Mouse (Mus musculus) c-Kit-negative CD71-positive TER-119-positive erythroid progenitor cells, embryonic 14.5 days (primary cell): ENCODE data around the gene Cdk14.
"Not testable (repeated sequence)": the region's sequence is repeated elsewhere in the genome, so short reads cannot be mapped to it uniquely, and the experiment has no call there.

Experiments
- DNase-seq: peaks from one replicate; pipeline ENCODE4 v3.0.0-alpha.2; 2013; ENCODE audit warnings: low read depth, low spot score

Gene Cdk14

GRCm38 (mm10) chr5:5367550-5367949 is 52.6 kb downstream of the Cdk14 start:
- no peak for DNase-seq

- no peak for DNase-seq
Measured at GRCm38 (mm10) chr5:5365285-5366076, 54.6 kb downstream of the Cdk14 start.

DNA sequence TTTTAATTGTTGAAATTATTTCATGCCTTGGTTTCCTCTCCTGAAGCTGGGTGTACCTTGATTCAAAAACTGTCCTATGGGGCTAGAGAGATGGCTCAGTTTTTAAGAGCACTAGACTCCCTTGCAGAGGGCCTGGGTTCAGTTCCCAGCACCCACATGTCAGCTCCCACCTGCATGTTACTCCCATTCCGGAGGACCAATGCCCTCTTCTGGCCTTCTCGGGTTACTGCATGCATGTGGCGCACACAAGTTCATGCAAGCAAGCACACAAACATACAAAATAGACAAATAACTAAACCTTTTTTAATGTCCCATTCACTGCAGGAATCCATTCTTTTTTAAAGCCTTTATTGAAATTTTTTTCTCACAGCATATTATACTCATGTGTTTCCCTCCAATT is 58.4 kb downstream of the Cdk14 start:
- no peak for DNase-seq

GRCm38 (mm10) chr5:5360338-5360737 is 59.8 kb downstream of the Cdk14 start:
- no peak for DNase-seq

DNA sequence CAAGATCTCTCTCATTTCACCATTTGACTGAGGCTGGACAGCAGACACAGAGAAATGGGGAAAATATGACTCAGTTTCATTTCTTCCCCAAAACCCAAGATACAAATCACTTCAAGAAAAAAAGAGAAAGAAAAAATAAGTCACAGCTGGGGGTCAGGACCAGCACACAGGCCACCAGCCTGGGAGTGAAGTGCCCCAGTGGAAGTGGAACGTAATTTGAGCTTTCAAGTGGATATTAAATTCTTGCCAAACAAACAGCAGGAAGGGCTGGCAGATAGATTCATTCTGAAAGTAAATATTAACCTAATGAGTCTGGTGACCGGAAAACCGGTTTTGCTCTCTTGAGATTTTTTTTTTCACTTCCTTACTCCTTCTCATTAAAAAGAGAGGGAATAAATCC is 60.2 kb downstream of the Cdk14 start:
- DNase-seq = no peak

- no peak for DNase-seq
Measured at GRCm38 (mm10) chr5:5359370-5359769, 60.7 kb downstream of the Cdk14 start.

GRCm38 (mm10) chr5:5358019-5358717 is 61.9 kb downstream of the Cdk14 start:
- no peak for DNase-seq

GRCm38 (mm10) chr5:5354684-5355368 is 65.3 kb downstream of the Cdk14 start:
- no peak for DNase-seq

DNA sequence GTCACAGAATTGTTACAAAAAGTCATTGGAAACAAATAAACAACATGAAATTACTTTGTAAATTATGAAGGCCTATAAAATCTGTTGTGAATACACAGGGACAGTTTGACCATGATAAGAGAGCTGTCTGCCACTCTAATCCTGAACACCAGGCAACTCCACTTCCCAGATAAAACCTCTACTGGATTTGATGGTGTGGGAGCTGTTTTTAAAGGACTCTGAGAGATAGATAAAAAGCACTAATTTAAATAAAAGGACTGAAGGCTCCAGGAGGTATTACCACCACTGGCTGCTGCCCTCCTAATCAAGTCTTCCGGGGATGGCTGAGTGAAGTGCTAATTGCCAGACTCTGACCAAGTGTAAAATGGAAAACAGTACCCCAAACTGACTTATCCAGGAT is 66.2 kb downstream of the Cdk14 start:
- no peak for DNase-seq

GRCm38 (mm10) chr5:5344646-5345045 is 75.5 kb downstream of the Cdk14 start:
- no peak for DNase-seq

DNA sequence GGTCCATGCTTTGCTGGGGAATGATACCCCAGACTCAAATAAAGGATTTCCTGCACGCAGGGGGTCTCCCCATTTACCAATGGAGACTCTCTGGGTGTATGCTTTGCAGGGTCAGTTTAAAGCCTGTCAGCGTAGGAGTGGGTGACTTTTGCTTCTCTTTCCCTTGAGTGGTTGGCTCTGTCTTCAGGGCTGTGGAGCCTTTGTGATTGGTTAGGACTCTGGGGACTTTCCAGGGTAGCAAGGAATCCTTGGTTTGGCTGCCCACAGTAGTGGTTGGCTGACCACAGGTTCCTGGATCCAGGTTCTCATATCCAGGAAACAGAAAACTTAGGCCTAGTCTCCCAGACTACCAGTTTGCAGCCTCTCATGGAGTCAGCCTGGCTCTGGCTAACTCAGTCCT is 76.4 kb downstream of the Cdk14 start:
- DNase-seq = no peak

GRCm38 (mm10) chr5:5343267-5343666 is 76.8 kb downstream of the Cdk14 start:
- no peak for DNase-seq

DNA sequence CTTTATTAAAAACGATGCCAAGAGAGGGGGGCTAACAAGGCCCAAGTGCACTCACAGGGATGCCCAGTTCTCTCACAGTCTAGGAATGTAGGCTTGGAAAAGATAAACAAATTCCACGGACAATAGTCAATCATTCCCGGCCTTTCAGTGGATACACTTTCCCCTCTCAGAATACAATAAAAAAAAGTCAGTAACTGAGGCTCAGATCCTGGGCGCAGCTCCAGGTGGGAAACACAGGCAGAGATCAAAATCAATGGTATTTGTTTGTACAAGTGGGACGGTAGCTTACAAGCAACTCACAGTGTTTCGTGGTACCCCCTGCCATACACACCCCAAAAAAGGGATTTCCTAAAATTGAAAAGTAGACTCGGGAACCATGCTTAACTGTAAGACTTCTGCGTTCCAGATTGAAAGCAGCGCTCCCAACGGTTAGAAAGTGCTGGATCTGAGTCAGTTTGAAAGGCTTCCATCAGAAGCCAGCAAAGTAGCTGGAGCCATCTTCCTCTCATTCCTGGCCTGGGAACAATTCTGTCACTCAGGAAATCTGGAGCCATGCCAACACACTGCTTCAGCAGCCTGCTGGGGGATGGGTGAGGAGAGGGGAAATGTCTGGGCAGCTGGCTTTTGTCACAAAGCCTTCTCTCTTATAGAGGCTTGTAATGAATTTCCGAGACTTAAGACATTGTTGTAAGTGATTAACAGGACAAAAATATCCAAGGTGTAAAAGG is 77.5 kb downstream of the Cdk14 start:
- DNase-seq = no peak

DNA sequence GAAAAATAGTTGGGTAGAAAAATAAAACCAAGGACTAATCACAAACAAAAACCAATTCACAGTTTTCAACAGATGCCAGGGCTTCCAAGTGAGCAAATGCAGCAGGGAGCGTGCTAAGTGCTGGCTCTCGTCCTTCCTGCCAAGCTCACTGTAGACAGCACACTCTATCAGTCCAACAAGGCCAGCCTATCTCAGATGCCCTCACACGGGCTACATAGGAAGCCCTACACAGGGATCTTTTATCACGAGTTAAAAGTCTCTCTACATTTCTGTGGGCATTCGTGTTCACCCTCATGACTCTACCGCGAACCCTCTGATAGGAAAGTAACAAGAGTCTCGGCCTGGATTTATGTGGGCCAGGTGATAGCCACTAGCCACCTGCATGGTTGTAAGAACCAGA is 78.5 kb downstream of the Cdk14 start:
- DNase-seq = no peak

DNA sequence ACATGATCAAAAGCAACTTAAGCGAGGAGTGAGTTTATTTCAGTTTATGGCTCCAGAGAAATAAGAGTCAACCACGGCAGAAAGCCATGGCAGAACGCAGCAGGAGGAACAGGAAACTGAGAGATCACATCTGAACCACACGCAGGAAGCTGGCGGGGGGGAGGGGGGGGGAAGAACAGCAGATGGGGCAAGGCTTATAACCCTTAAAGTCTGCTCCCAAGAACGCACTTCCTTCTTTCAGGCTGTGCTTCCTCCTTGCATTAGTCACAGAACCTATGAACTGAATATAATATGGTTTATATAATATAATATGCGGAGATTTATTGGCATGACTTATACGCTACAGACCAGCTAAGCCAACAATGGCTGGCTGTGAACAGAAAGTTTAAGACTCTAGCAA is 86.2 kb downstream of the Cdk14 start:
- DNase-seq = no peak

GRCm38 (mm10) chr5:5330926-5331460 is 89.1 kb downstream of the Cdk14 start:
- no peak for DNase-seq

GRCm38 (mm10) chr5:5329018-5329417 is 91.1 kb downstream of the Cdk14 start:
- DNase-seq = not testable (repeated sequence)

DNA sequence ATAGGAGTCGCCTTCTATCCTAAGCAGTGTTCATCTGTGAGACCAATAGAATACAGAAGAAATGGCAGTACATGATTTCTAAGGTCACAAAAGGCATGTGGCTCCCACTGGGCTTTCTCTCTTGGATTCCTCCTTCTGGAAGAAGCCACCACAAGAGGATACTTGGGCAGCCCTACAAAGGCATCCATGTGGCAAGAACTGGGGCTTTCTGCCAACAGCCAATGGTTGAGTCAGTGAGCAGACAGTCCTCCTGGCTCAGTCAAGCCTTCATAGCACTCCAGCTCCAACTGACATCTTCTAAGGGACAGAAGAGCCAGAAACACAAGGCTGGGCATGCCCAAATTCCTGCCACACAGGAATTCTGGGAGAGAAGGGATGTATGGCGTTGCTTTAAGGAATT is 93.4 kb downstream of the Cdk14 start:
- DNase-seq = no peak

- no peak for DNase-seq
Measured at GRCm38 (mm10) chr5:5322699-5323098, 97.4 kb downstream of the Cdk14 start.

DNA sequence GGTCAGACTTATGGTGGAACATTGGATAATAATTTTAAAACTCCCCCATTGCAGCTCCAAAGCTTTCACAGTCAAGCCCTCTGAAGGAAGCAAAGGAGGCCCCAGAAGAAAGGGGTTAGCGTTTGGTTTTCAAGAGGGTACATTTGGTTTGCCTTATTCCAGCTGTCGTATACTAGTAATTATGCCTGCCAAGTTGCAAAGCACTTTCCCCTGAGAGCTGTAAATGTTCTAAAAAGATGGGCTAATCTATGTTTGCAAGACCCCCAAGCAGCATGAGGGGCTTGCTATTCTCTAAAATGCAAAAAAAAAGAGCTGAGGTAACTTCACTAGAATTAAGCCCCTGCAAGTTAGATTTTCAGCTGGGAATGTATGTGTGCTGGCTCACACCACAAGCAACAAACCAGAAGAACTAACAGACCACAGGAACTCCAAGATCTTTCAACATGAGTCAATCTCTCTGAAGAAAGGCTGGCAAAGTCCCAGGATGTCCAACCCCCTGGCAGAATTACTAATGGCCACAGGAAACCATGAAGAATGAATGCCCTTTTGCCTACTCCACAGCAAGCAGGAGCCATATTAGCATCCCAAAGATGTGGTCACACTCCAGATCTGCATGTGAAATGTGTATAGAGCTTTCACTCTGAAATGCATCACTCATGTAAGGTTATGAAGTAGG is 99.5 kb downstream of the Cdk14 start:
- DNase-seq = no peak
